14 mouse cellular contexts compared by ENCODE assay signal in genomic region chr2:146302094-146302699, GRCm38 (mm10).
DNase-seq lines count a peak whose midpoint lies in the region; ATAC-seq and TF ChIP-seq lines count a peak whose summit lies in the region.
"Had no signal": no experiment of that assay in that cellular context is flagged by ENCODE, and none has a peak within 500 bp of the region (broad histone marks: within the 10 kb centered on the region; RNA-seq: fewer than 3 reads in every experiment).

No protein-coding gene starts in this region.

- peak overlapping the region; percentile 67 for H3K27ac ChIP-seq in forebrain, embryonic 16.5 days (ENCODE audit: low read length)
- H3K27ac ChIP-seq in midbrain, embryonic 13.5 days = peak overlapping the region; percentile 52
- H3K27ac ChIP-seq: embryonic facial prominence, embryonic 15.5 days; liver, embryonic 12.5 days; macrophage had no signal

- peak; percentile 84 for ATAC-seq in forebrain, embryonic 16.5 days
- peak; percentile 80 for ATAC-seq in midbrain, embryonic 13.5 days
- no peak for ATAC-seq in erythroblast, adult 5-6 weeks (replicated peaks; ENCODE audit: low FRiP score, poor library complexity, severe bottlenecking)
- ATAC-seq: liver, embryonic 12.5 days had no signal

- H3K4me1 ChIP-seq in forebrain, embryonic 16.5 days (replicated peaks; ENCODE audit: control insufficient read depth, insufficient read depth, low read length) = peaks cover 23% of the 10 kb centered on the region
- H3K4me1 ChIP-seq in midbrain, embryonic 13.5 days (replicated peaks) = peaks cover 42% of the 10 kb centered on the region
- H3K4me1 ChIP-seq: liver, embryonic 12.5 days had no signal

- no peak overlapping the region for H3K4me3 ChIP-seq in forebrain, embryonic 16.5 days (replicated peaks; ENCODE audit: low read length)
- no peak overlapping the region for H3K4me3 ChIP-seq in midbrain, embryonic 13.5 days (replicated peaks)
- H3K4me3 ChIP-seq: embryonic facial prominence, embryonic 15.5 days; liver, embryonic 12.5 days had no signal

- no peaks in the 10 kb centered on the region for H3K36me3 ChIP-seq in forebrain, embryonic 16.5 days (ENCODE audit: control insufficient read depth, insufficient read depth)
- no peaks in the 10 kb centered on the region for H3K36me3 ChIP-seq in midbrain, embryonic 13.5 days
- H3K36me3 ChIP-seq: embryonic facial prominence, embryonic 15.5 days; liver, embryonic 12.5 days had no signal

- no peaks in the 10 kb centered on the region for H3K9me3 ChIP-seq in forebrain, embryonic 16.5 days (ENCODE audit: control insufficient read depth, low read length)
- no peaks in the 10 kb centered on the region for H3K9me3 ChIP-seq in midbrain, embryonic 13.5 days
- H3K9me3 ChIP-seq: embryonic facial prominence, embryonic 15.5 days; liver, embryonic 12.5 days had no signal

- WGBS in forebrain, embryonic 16.5 days = 2% methylated on average over 9 of the region's 9 CpGs
- WGBS in midbrain, embryonic 13.5 days = 5% methylated on average over 9 of the region's 9 CpGs

- DNase-seq in A20 (ENCODE audit: low read depth, low spot score) = peak; percentile 49
- peak; percentile 96 for DNase-seq in brain, embryonic 14.5 days (ENCODE audit: low read depth)
- no peak for DNase-seq in heart, adult 9 months (ENCODE audit: low spot score in 2 of 2)
- no peak for DNase-seq in spleen, postnatal 14 days (ENCODE audit: low spot score in 2 of 2)
- no peak for DNase-seq in left cerebral cortex, adult 9 months (ENCODE audit: low spot score in 2 of 2)
- DNase-seq: gastrocnemius, postnatal 10 days; heart, postnatal 10 days; kidney, adult 9 months had no signal

- no peak overlapping the region for H3K4me2 ChIP-seq in forebrain, embryonic 16.5 days (ENCODE audit: low read length)
- H3K4me2 ChIP-seq in midbrain, embryonic 13.5 days (replicated peaks) = no peak overlapping the region
- H3K4me2 ChIP-seq: embryonic facial prominence, embryonic 15.5 days; liver, embryonic 12.5 days had no signal

- no peak for TF ChIP-seq POLR2A in brain, embryonic 14.5 days (IDR thresholded peaks at IDR 0.05; ENCODE audit: borderline replicate concordance, extremely low read depth, insufficient read depth, insufficient read length, poor library complexity, severe bottlenecking)

- no peaks in the 10 kb centered on the region for H3K27me3 ChIP-seq in forebrain, embryonic 16.5 days (replicated peaks; ENCODE audit: control insufficient read depth, insufficient read depth, low read length)
- H3K27me3 ChIP-seq in midbrain, embryonic 13.5 days = no peaks in the 10 kb centered on the region
- H3K27me3 ChIP-seq: embryonic facial prominence, embryonic 15.5 days; liver, embryonic 12.5 days had no signal

- no peak overlapping the region for H3K9ac ChIP-seq in forebrain, embryonic 16.5 days (replicated peaks; ENCODE audit: low read depth, low read length)
- no peak overlapping the region for H3K9ac ChIP-seq in midbrain, embryonic 13.5 days (replicated peaks)
- H3K9ac ChIP-seq: embryonic facial prominence, embryonic 15.5 days; liver, embryonic 12.5 days had no signal

- no peak for TF ChIP-seq CTCF in brain, embryonic 14.5 days (IDR thresholded peaks at IDR 0.05; ENCODE audit: borderline replicate concordance, extremely low read depth, insufficient read depth, insufficient read length)

Comparison
In these comparisons a context has a peak if more than half of its experiments do, and no peak if none do; other contexts are left out.
1. DNase-seq: peak in A20 (single experiment) and brain, embryonic 14.5 days (single experiment); none in heart, adult 9 months (0 of 2), spleen, postnatal 14 days (0 of 2) and left cerebral cortex, adult 9 months (0 of 2).